Mouse (Mus musculus): Measurements from ENCODE around the gene Sardh. TPM values are rescaled to one million over a fixed set of nuclear protein-coding genes. Genes with fewer than 3 reads are reported as not detected.

The Sardh gene
- polyA plus RNA-seq, 1 experiment from 2014 or later, result 4.8 TPM

DNA sequence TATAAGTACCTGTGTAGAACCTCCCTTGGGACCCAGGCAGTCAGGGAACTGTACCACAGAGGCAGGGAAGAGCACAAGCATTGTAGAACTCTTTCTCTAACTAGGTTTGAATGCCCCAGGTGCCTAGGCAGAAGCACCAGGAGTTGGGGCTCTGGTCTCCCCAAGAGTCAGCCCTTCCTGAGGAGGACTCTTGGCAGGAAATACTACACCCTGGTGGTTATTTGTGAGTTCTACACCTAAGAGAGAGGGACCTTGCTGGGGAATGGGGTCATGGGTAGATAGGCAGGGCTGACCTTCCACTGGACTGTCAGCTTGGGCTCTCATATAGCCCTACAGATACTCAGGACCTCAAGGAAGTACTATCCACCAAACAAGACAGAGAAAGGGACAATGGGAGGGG, 3.3 kb upstream of the Sardh start:
- H3K4me2 ChIP-seq, result no peak overlapping the region
- no peak overlapping the region for H3K27ac ChIP-seq
- H3K27me3 ChIP-seq, result no peaks in the 10 kb centered on the region
- H3K4me3 ChIP-seq, result no peak overlapping the region
- H3K9me3 ChIP-seq, result no peaks in the 10 kb centered on the region
- no peak for ATAC-seq (ENCODE audit: low FRiP score)
- no peaks in the 10 kb centered on the region for H3K36me3 ChIP-seq
- H3K4me1 ChIP-seq (replicated peaks), result peaks cover 14% of the 10 kb centered on the region; the same call in 1 of the 2 replicates
- no peak overlapping the region for H3K9ac ChIP-seq

GRCm38 (mm10) chr2:27247487-27247863, 662 bp downstream of the Sardh start:
- Histone ChIP-seq H3K4me3 (no peak overlapping the region), H3K27ac (0 out of 2 replicates have a peak overlapping the region, but pooled peaks have one; percentile 12), H3K4me2 (no peak overlapping the region), H3K27me3 (no peaks in the 10 kb centered on the region), H3K9ac (no peak overlapping the region), H3K9me3 (no peaks in the 10 kb centered on the region), H3K36me3 (no peaks in the 10 kb centered on the region), H3K4me1 (replicated peaks) (peaks cover 13% of the 10 kb centered on the region; the same call in 1 of the 2 replicates)
- ATAC-seq (ENCODE audit: low FRiP score), result no peak
- 59% methylated on average over 2 of the region's 2 CpGs for WGBS

GRCm38 (mm10) chr2:27246712-27247486, 1.2 kb downstream of the Sardh start:
- 49% methylated on average over 7 of the region's 7 CpGs for WGBS
- H3K4me2 ChIP-seq, result peak overlapping the region; percentile 34
- H3K4me1 ChIP-seq (replicated peaks), result peaks cover 13% of the 10 kb centered on the region; the same call in 1 of the 2 replicates
- no peak overlapping the region for H3K4me3 ChIP-seq
- no peaks in the 10 kb centered on the region for H3K9me3 ChIP-seq
- no peaks in the 10 kb centered on the region for H3K36me3 ChIP-seq
- peak overlapping the region; percentile 55; the same call in 1 of the 2 replicates for H3K27ac ChIP-seq
- peak; percentile 80 for ATAC-seq (ENCODE audit: low FRiP score)
- no peak overlapping the region; the same call in 1 of the 2 replicates for H3K9ac ChIP-seq
- H3K27me3 ChIP-seq, result no peaks in the 10 kb centered on the region

- Histone ChIP-seq H3K9ac (no peak overlapping the region), H3K27me3 (no peaks in the 10 kb centered on the region), H3K9me3 (no peaks in the 10 kb centered on the region), H3K4me3 (no peak overlapping the region), H3K27ac (no peak overlapping the region), H3K36me3 (no peaks in the 10 kb centered on the region), H3K4me1 (replicated peaks) (peaks cover 13% of the 10 kb centered on the region; the same call in 1 of the 2 replicates), H3K4me2 (no peak overlapping the region)
- 66% methylated on average over 7 of the region's 7 CpGs for WGBS
- ATAC-seq (ENCODE audit: low FRiP score), result no peak
These were observed 2.2 kb downstream of the Sardh start for GRCm38 (mm10) chr2:27245947-27246346.

GRCm38 (mm10) chr2:27237342-27237741, 10.8 kb downstream of the Sardh start:
- WGBS, result 25% methylated on average over 4 of the region's 4 CpGs

DNA sequence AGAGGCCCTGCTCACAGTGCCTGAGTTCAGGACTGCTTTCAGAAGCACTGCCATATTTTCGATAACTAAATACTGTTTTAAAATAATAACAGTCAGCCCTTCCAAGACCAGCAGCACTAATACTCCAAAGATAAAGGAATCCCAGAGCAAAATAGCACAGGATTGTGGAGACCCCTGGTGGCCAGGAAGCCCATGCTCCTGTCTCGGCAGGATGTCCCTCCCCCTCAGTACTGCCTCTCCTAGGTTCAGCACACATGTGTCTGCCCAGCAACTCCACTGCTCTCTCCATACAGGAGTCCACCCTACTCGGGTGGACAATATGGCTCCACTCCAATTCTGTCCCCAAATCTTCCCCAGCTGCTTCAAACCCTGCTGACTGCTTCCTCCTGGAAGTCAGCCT, 12.4 kb downstream of the Sardh start:
- Histone ChIP-seq H3K4me3 (no peak overlapping the region), H3K36me3 (no peaks in the 10 kb centered on the region), H3K9me3 (no peaks in the 10 kb centered on the region), H3K4me1 (replicated peaks) (peaks cover 5% of the 10 kb centered on the region), H3K9ac (no peak overlapping the region), H3K4me2 (no peak overlapping the region), H3K27me3 (peaks cover 10% of the 10 kb centered on the region), H3K27ac (no peak overlapping the region)
- 34% methylated on average over 3 of the region's 3 CpGs for WGBS
- peak; percentile 68 for ATAC-seq (ENCODE audit: low FRiP score)

More at GRCm38 (mm10) chr2:27237342-27237741, 10.8 kb downstream of the Sardh start:
- Histone ChIP-seq H3K36me3 (no peaks in the 10 kb centered on the region), H3K4me1 (replicated peaks) (peaks cover 2% of the 10 kb centered on the region), H3K9ac (no peak overlapping the region), H3K9me3 (no peaks in the 10 kb centered on the region), H3K27me3 (peaks cover 10% of the 10 kb centered on the region), H3K4me2 (no peak overlapping the region), H3K4me3 (no peak overlapping the region), H3K27ac (no peak overlapping the region)
- ATAC-seq (ENCODE audit: low FRiP score), result peak; percentile 72

DNA sequence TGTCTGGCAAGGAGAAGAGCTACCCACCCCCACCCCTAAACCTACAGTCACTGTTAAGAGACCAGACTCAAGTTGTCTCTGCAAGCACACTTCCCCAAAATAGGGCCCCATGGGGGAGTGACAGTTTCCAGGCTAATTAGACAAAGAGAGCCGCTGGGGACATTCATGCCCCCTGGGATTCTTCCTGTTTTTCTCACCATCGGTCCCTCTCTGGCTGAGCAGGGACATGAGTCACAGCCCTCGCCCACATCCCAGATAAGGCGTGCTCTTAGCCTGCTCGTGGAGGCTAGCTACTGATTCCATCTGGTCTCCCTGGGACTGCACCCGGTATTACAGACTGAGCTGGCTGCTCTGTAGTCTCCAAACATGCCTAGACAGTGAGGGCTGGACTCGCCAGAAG, 15.8 kb downstream of the Sardh start:
- H3K4me3 ChIP-seq, result no peak overlapping the region
- H3K36me3 ChIP-seq, result no peaks in the 10 kb centered on the region
- no peak overlapping the region for H3K9ac ChIP-seq
- H3K4me2 ChIP-seq, result no peak overlapping the region
- peaks cover 5% of the 10 kb centered on the region for H3K4me1 ChIP-seq (replicated peaks)
- no peak for ATAC-seq (ENCODE audit: low FRiP score)
- 21% methylated on average over 7 of the region's 7 CpGs for WGBS
- H3K9me3 ChIP-seq, result no peaks in the 10 kb centered on the region
- H3K27me3 ChIP-seq, result peaks cover 10% of the 10 kb centered on the region
- no peak overlapping the region for H3K27ac ChIP-seq

GRCm38 (mm10) chr2:27229481-27230105, 18.5 kb downstream of the Sardh start:
- Histone ChIP-seq H3K27me3 (0 out of 2 replicates have a peak, but pooled peaks cover 6% of the 10 kb centered on the region), H3K9me3 (no peaks in the 10 kb centered on the region), H3K9ac (no peak overlapping the region), H3K4me2 (no peak overlapping the region), H3K27ac (no peak overlapping the region), H3K4me3 (no peak overlapping the region), H3K4me1 (replicated peaks) (peaks cover 5% of the 10 kb centered on the region), H3K36me3 (no peaks in the 10 kb centered on the region)
- no peak for ATAC-seq (ENCODE audit: low FRiP score)
- WGBS, result 80% methylated on average over 2 of the region's 2 CpGs

DNA sequence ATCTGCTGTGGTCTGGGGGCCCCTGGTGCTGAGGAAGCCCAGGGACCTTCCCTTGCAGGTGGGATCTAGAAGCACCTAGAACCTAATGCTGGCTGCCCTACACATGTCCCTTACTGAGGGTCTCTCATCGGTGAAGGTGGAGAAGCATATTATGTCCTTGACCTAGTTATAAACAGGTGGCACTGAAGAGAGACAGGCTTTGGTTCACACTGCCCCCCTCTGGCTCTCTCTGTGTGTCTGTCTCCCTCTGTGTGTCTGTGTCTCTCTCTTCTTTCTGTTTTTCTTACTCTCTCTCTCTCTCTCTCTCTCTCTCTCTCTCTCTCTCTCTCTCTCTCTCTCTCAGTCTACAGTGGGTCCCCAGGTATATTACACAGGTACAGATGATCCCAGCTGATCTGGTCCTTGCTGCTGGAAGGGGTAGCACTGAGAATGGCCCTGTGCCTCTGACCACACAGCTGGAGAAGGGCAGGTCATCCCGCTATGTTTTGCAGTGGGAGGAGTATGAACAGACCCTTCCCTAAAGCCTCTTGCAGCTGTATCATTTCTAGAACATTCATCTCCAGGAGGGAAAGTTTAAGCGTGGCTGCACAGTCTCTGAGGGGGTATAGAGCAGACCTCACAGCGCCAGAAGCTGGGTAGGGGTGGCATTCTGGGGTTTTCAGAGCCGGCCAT, 19.2 kb downstream of the Sardh start:
- peaks cover 5% of the 10 kb centered on the region for H3K4me1 ChIP-seq (replicated peaks)
- H3K27ac ChIP-seq, result no peak overlapping the region
- no peak for ATAC-seq (ENCODE audit: low FRiP score)
- no peaks in the 10 kb centered on the region for H3K36me3 ChIP-seq
- H3K4me2 ChIP-seq, result no peak overlapping the region
- WGBS, result 90% methylated on average over 5 of the region's 5 CpGs
- H3K27me3 ChIP-seq, result 0 out of 2 replicates have a peak, but pooled peaks cover under 1% of the 10 kb centered on the region
- no peak overlapping the region for H3K9ac ChIP-seq
- no peak overlapping the region for H3K4me3 ChIP-seq
- no peaks in the 10 kb centered on the region for H3K9me3 ChIP-seq

GRCm38 (mm10) chr2:27226572-27226971, 21.6 kb downstream of the Sardh start:
- WGBS, result 72% methylated on average over 7 of the region's 7 CpGs
- H3K27ac ChIP-seq, result no peak overlapping the region
- H3K9ac ChIP-seq, result no peak overlapping the region
- no peak overlapping the region for H3K4me3 ChIP-seq
- no peaks in the 10 kb centered on the region for H3K27me3 ChIP-seq
- H3K4me2 ChIP-seq, result no peak overlapping the region
- H3K36me3 ChIP-seq, result no peaks in the 10 kb centered on the region
- ATAC-seq (ENCODE audit: low FRiP score), result no peak
- no peaks in the 10 kb centered on the region for H3K9me3 ChIP-seq
- H3K4me1 ChIP-seq (replicated peaks), result no peaks in the 10 kb centered on the region

- H3K9ac ChIP-seq, result no peak overlapping the region
- H3K4me3 ChIP-seq, result no peak overlapping the region
- H3K27ac ChIP-seq, result no peak overlapping the region
- no peaks in the 10 kb centered on the region for H3K36me3 ChIP-seq
- H3K27me3 ChIP-seq, result no peaks in the 10 kb centered on the region
- no peaks in the 10 kb centered on the region for H3K9me3 ChIP-seq
- ATAC-seq (ENCODE audit: low FRiP score), result no peak
- 88% methylated on average over 7 of the region's 7 CpGs for WGBS
- no peak overlapping the region for H3K4me2 ChIP-seq
- no peaks in the 10 kb centered on the region for H3K4me1 ChIP-seq (replicated peaks)
These were observed 25.1 kb downstream of the Sardh start for GRCm38 (mm10) chr2:27223012-27223421.

DNA sequence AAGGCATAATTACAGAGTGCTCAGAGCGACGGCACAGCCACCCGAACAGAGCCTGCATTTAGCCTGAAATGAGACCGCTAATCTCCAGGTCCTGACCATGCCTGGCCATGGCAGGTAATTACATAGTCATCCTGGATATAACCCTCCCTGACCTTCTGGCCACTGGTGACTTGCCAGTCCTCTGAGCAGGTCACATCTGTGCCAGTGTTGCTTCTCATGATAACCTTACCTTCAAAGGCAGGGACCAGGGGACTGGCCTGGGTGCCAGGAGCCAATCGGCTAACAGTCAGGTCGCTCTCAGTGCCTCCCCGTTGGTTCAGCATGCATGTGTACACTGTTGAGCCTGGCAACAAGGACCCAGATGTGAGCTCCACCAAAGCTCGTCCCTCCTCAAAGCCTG, 29.6 kb downstream of the Sardh start:
- no peak for ATAC-seq (ENCODE audit: low FRiP score)
- Histone ChIP-seq H3K4me2 (no peak overlapping the region), H3K4me1 (replicated peaks) (no peaks in the 10 kb centered on the region), H3K27ac (no peak overlapping the region), H3K9me3 (no peaks in the 10 kb centered on the region), H3K4me3 (no peak overlapping the region), H3K36me3 (no peaks in the 10 kb centered on the region), H3K9ac (no peak overlapping the region), H3K27me3 (no peaks in the 10 kb centered on the region)
- WGBS, result 91% methylated on average over 8 of the region's 8 CpGs
